Mouse (Mus musculus) neutrophil, adult 5-6 weeks (primary cell): ENCODE measurements at regions not wholly inside any gene's neighbourhood (a gene's known extent, or its start where the extent isn't known, plus 50 kb on each side); places are given as distances from the start of the nearest gene placed in this dataset.

Experiments
- ATAC-seq: fragments of 151-379, 151-347 bp; 2 replicates; pipeline ENCODE4 v1.8.0; 2017; ENCODE audit warnings: mild to moderate bottlenecking, moderate TSS enrichment; ENCODE audit not compliant: insufficient number of reproducible peaks, poor library complexity, low FRiP score, severe bottlenecking; ENCODE audit errors: extremely low read depth

DNA sequence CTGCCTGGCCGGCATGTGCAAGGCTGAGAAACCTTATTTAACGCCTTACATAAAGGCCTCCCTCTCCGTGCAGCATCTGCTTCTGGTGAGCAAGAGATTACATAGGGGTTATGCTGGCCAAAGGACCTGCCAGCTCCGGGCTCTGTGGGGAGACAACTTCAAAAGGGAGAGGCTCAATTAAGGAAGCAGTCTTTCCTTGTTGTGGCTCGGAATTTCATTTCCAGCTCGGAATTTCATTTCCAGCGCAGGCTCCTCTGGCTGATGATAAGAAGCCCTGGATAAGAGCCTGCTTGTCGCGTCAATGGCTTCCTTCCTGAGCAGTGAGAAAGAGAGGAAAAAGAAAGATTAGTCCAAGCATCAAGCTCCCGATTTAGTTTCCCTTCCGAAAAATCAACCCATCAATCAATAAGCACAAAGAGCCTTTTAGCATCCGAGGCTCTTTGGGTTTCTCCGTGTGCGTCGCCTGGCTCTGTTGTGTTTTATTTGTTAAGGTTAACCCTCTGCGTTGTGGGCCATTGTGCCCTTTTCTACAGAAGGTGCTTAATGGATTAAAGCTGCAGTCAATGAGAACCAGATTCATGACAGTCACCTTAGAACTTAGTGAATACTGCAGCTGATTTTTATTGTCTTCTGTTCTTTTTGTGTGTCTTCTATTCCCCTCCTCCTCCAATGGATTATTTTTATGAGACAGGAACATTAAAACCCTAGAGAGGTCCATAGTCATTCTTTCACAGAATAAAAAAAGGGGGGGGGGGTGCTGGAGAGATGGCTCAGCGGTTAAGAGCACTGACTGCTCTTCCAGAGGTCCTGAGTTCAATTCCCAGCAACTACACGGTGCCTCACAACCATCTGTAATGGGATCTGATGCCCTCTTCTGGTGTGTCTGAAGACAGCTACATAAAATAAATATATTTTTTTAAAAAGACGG, 218.3 kb downstream of the Myo1b start:
- ATAC-seq = no peak

DNA sequence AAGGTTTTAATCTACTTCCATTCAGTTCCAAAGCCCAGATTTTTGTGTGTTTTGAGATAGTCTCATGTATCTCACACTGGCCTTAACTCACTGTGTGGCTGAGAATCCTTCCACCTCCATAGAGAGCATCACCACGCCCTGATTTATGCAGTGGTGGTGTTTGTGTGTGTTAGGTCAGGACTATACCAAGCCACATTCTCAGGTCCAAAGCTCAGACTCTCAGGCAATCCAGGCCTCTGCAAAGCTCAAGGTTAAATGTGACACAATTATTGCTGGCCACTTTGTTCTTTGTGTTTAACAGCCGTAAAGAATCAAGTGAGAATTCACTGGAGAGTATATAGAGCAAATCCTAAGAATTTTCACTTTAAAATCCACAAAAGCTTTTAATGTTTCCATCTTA, 218.2 kb upstream of the Nabp1 start:
- no peak for ATAC-seq

DNA sequence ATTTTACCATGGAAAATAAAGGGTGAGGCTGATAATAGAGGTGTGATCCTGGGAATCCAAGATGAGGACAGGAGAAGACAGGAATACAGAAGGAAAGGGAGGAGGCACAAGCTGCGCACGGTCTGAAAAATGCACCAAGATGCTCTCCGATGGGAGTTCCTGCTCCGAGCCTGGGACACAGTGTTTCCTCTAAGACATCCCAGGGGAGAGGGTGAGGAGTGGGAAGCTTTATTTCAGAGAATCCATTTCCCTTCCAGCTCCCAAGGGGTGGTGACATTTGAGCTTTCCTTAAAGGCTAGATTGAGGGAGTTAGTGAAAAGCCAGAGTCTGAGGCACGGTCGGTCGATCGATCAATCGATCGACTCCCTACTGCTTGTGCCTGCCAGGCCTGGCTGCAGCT, 212.7 kb upstream of the Nabp1 start:
- ATAC-seq = no peak

DNA sequence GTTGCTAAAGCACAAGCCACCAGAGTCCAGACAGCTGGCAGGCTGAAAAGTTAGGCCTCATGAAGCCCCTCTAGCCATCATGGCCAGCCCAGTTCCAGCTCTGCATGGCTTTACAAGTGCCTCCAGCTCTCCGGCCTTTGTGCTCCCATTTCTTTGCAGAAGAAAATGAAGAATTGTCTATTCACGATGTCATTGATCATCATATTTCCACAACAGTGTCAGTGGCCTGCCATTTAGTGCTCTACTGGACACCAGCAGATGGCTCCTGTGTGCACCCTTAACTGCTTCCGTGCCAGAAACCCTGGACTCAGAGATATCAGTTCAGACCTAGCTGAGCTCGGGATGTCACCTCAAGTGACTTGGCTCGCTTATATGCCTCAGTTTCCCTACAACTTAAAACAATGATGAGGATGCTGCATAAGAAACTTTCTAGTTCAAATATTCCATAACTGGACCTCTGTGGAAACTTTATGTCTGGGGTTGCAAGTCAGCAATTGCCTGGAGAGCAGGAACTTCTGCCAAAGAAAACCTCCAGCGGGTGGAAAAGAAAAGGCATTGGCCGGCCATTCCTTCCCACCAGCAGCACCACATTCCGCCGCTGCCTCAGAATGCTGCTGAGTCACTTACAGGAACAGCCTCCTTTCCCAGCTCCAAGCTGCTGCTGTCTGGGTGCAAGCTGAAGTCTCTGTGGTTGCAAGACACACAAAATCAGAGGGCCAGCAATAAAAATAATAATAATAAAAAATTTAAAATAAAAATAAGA, 211.4 kb upstream of the Nabp1 start:
- no peak for ATAC-seq

DNA sequence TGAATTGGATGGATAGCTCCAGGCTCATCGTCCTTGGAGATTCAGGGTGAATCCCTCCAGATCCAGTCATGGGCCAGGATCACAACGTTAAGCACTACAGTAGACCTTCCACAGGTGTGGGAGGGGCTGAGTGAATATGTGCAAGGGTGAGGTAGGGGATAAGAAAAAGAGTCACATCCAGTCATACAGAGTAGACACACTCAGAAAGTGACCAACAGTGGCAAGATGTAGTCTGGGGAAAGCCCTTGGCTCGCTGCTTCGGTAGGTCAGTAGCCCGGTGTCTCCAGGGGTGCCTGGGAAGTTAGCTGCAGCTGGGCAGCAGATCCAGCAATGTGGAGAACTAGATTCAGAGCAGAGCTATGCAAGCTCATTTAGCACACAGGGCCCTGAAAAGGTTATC, 210.7 kb upstream of the Nabp1 start:
- ATAC-seq = no peak

DNA sequence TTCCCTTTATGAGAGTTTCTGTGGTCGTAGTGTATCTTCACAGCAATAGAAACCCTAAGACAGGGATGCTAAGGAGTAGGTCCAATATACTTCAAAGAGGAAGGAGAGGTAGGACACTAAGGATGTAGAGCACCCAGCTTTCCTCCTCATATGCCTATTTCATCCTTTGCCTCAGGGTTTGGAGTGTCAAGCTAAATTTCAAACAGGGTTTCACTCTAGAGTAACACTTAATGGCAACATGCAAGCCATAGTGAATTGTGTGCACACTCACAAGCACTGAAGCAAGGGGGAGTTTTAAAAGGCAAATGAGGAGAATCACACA, 210.0 kb upstream of the Nabp1 start:
- no peak for ATAC-seq

DNA sequence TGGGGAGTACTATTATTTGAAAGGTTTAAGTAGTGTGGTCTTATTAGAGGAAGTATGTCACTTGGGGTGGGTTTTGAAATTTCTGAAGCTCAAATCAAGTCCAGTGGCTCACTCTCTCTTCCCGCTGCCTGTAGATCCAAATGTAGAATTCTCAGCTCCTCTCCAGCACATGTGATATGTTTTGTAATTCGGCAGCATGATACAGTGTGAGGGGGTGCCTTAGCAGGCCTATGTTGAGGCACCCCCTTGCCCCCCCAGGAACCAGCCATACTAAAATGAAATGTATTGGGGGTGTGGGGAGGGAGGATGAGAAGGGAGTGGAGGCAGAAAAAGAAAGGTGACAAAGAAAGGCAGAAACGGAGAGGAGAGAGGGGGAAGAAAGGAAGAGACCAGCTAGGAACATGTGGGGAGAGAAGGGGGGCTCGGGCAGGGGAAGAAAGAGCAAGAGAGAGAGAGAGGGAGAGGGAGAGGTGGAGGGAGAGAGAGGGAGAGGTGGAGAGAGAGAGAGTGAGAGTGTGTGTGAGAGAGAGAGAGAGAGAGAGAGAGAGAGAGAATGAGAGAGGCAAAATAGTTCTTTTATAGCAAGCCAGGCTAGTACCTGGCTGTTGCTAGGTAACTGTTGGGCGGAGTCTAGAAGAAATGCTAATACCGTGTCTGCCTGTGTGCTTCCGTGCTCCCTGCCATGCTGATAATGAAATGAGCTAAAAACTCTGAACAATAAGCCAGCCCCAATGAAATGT, 209.4 kb upstream of the Nabp1 start:
- no peak for ATAC-seq

DNA sequence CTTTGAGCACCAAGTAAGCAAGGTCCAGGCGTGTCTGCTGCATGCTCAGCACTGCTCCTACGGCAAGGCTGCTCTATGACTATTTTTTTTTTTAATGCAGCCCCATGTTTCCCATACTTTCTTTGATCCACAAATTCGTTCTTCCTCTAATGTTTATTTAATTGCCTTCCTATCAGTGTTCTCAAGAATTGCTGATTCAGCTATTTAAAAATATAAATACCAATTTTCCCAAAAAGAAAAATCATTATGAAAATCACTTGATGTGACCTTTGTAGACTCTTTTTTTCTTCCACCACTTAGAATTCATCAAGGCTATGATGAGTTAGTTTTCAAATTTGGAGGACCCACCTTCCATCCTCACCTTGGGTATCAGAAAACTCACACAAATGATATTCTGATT, 208.5 kb upstream of the Nabp1 start:
- ATAC-seq = no peak

DNA sequence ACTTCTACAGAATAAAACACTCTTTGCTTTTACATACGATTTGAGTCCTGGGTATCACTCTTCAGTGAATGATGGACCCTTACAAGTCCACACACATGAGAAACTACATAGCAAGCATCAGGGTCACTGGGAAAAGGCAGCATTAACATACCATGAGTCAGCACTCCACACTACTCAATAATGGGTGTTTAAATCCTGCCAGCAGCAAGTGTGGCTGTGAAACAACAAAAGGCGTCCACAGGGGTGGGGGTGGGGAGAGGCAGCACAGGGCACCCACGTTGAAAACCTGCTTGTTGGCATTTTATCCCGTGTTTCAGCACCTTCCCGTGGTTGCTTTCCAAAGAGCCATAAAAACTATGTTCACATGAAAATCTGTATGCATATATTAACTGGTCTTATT, 204.0 kb upstream of the Nabp1 start:
- ATAC-seq = no peak

DNA sequence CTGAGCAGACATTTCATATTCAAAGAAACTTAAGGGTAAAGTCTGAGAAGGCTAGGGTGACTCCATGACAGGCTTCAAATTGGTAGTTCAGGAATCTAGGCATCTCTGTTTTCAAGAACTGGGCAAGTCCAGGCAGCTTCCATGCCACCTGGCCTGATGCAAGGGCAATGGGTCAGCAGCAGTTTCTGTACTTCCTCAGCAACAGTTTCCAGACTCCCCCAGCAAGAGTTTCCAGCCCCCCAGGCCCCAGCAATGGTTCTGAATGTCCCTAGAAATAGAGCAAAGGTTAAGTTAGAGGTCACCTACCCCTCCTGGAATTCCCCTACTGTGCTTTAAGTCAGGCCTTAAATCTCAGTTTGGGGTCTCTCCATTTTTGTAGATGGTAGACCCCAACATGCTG, 203.6 kb upstream of the Nabp1 start:
- no peak for ATAC-seq

DNA sequence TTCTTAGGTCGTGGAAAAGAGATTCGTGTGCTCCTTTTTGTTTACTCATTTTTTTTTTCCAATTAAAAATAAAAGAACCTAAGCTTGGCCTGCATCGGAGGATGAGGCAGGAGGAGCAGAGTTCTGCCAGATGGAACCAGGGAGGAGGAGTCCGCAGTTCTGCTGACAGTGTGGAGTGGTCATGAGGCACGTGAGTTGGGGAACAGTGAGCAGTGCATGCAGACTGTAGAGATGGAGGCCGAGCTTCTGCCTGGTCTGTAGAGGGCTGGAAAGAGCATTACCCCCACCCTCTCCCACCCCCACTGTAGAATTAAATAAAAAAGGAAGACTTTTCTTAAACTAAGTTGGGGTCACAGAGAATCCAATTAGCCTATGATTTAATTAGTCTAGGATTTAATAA, 202.5 kb upstream of the Nabp1 start:
- no peak for ATAC-seq

DNA sequence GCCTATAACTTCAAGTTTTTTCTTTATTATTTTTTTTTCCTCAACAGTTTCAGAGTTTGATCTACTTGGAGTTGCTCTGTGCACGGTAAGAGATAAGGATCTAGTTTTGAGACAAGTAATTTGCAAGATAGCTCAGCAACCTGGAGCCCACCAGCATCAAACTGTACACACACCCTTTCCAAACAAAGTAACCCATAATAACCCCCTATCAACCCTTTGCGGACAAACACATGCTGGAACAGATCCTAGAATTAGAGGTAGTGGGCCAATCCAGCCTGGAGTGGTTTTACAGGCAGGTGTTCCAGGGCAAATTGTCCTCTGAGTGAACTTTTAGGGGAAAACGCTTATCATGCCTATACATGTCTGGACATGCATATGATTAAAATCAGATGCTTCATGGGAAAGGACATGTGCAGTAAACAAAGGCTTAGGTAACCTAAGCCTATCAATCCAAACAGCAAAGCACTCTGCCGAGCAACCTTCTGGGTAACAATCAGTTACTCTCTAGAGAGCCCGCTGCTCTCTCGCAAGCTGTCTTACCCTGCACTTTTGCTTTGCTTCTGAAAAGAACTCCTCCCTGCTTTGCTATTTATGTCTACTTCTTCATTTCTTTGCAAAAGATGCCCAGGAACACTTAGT, 200.2 kb upstream of the Nabp1 start:
- no peak for ATAC-seq

DNA sequence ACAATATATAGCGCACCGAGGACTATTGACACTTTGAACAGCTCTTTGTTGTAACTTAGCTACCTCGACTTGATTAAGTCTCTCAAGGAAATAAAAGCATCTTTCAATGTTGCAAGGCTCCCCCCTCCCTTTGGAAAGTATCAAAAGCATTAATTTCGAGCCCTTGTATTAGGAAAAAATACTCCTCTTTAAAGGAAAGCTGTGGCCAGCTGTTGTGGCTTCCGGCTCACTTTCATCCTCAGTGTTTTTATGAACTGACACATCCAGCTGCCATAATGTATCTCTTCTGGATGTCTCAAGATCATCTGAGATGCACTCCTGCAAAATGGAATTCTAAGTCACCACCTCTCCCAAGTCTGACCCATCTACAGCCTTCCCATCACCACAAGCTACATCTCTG, 199.6 kb upstream of the Nabp1 start:
- no peak for ATAC-seq

DNA sequence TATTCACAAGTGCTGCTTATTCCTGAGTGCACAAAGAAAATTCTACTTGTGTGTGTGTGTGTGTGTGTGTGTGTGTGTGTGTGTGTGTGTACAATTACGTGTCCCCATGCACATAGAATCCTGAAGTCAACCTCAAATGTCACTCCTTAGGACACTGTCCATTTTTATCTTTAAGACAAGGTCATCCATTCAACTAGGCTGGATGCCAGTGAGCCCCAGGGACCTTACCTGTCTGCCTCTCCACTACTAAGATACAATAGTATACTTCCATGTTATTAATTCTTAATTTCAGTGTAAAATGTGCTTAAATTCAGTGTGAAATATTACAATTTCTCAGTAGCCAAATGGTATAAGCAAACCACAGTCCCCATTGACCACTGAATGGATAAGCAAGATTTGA, 193.5 kb upstream of the Nabp1 start:
- ATAC-seq = no peak

DNA sequence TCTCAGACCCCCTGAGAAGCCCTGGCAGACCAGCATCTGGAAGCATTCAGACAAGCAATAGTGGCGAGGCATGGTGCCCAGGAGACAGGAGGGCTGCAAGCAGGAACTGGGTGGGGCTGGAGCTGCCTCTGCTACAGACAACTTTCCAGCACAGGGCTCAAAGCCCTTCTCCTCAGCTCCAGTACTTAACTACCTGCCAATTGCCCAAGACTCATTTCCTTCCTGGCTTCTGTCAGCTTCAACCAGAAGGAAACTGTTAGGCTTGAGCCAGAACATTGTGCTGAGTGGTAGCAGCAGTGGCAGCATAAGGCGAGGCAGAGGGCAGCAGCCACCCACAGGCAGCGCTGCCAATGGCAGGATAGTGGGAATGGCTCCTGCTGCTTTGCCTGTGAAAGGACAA, 193.1 kb upstream of the Nabp1 start:
- ATAC-seq = 0 out of 2 replicates have a peak, but pooled peaks have one; percentile 16

DNA sequence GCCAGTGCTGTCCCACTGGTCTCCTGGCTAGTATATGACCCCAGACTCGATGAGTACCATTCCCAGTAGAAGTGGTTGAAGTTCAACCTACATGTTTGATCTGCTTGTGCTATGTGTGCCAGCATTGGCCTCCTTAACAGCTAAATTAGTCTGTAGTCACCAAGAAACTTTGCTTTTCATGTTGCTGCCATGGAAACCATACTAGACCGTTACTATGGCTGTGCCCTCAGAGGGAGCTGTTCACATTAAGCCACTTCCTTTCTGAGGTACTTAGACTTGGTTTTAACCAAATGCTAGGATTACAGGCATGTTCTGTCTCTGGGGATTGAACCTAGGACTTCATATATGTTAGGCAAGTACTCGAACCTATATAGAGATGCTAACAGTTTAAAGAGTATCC, 191.8 kb upstream of the Nabp1 start:
- ATAC-seq = no peak

DNA sequence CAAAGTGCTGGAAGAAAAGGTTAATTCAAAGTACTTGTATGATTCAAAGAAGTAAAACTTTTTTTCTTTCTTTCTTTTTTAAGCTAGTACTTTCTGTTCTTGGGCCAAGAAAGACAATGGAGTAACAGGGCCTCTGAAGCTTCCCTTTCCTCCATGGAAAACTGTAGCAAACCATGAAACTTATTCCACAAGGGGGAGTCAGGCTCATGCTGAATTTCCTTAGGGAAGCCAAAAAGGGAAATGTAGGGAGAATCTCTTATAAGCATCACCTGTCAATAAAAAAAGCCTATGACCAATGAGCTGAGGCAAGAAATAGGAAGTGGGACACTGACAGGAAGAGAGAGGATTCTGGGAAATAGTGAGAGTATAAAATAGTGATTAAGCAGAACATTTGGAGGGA, 190.7 kb upstream of the Nabp1 start:
- no peak for ATAC-seq

DNA sequence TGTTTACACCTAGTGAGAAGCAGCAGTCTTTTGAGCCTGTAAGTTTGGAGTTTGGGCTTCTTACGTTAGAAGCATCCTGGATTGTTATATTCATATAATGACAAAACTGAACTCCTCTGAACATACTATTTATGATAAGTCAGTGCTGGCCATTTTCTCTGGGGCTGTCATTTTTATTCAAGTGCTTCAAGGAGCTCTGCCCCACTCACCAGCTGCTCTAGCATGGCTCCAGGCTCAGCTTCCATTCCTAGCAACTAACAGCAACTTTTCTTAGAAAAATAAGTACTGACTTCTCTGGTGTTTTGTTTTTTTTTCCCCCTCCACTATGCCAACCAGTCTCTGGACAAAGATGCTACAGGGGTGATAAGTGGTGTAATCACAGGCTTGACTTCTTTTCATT, 182.3 kb upstream of the Nabp1 start:
- no peak for ATAC-seq

DNA sequence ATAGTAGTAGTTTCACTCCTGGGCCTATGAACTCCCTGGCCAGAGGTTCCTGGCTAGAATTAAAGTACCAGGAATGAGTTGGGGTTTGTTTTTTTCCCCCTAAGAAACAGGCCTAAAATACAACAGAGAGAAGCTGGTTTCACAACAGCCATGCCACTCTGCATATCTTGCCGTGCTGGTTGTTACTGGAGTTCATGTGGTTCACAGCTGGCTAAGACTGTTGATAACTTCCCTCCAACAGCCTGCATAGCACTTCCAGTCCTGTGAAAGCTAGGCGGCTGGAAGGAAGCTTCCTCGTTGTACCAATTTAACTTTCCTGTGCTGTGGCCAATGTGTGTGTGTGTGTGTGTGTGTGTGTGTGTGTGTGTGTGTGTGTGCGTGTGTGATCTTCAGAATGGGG, 179.0 kb upstream of the Nabp1 start:
- no peak for ATAC-seq

DNA sequence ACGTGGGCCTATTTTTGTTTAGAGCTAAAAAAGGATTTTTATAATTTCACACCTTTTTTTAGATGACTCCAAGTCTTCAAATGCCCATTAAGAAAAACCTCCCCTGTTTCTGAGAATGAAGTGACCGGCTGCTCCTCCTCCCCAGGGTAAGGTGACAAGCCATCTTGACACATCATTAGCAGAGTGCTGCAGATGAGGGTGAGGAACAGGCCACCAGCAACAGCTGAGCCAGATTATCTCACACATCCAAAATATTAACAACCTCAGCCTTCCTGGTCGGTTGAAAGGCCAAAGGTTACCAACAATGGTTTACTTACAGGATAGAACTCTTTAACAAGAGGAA, 172.4 kb upstream of the Nabp1 start:
- ATAC-seq = no peak
